Mouse (Mus musculus) WW6 (cell line): ENCODE measurements around the gene Fas.

Experiments used
- DNase-seq: peaks from one replicate; pipeline ENCODE4 v3.0.0-alpha.2; 2013; ENCODE audit warnings: low read depth, low spot score

The Fas gene

GRCm38 (mm10) chr19:34353291-34353805 is 62.9 kb downstream of the Fas start:
- no peak for DNase-seq

GRCm38 (mm10) chr19:34362639-34363038 is 72.2 kb downstream of the Fas start:
- DNase-seq, result no peak

GRCm38 (mm10) chr19:34369551-34369950 is 79.1 kb downstream of the Fas start:
- no peak for DNase-seq

GRCm38 (mm10) chr19:34370397-34370796 is 79.9 kb downstream of the Fas start:
- DNase-seq, result no peak
